Mouse (Mus musculus): Measurements from ENCODE around the gene Cytl1.

DNA sequence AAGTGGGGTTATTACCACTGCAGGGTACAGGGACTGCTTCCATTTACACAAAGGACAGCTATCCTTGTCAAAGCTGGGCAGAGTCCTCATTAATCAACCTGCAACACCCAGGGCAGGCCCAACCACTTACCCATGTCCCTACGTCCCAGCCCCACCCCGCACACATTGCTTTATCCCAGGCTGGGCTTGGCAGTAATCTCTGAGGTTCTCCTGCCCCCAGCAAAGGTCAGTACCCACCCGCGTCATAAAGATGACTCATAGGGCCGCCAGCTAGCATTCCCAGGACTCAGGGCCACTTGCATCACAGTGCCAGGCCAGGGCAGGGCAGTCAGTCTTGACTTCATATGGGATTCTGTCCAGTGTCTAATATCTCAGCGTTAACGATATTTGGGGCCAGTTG is 18.0 kb downstream of the Cytl1 start:
- TF ChIP-seq POLR2A (IDR thresholded peaks at IDR 0.05; ENCODE audit: borderline replicate concordance, low read depth, low read length) (no peak), CTCF (IDR thresholded peaks at IDR 0.05; ENCODE audit: low read depth, low read length) (no peak)
